Mouse (Mus musculus): Measurements from ENCODE around the gene Prss48. TPM values are rescaled to one million over a fixed set of nuclear protein-coding genes. Genes with fewer than 3 reads are reported as not detected.

Gene Prss48
- polyA plus RNA-seq, 1 experiment from 2014 or later: not detected

- H3K9ac ChIP-seq: no peak overlapping the region
- H3K4me2 ChIP-seq: no peak overlapping the region
- H3K27me3 ChIP-seq: no peaks in the 10 kb centered on the region
- ATAC-seq (ENCODE audit: low FRiP score): no peak
- no peak overlapping the region for H3K4me3 ChIP-seq (replicated peaks)
- 91% methylated on average over 12 of the region's 12 CpGs for whole genome bisulfite sequencing
- no peaks in the 10 kb centered on the region for H3K4me1 ChIP-seq
- H3K36me3 ChIP-seq (replicated peaks): no peaks in the 10 kb centered on the region
- H3K27ac ChIP-seq: no peak overlapping the region
- no peaks in the 10 kb centered on the region for H3K9me3 ChIP-seq
These were observed 21.9 kb upstream of the Prss48 start for GRCm38 (mm10) chr3:86024065-86024795.

GRCm38 (mm10) chr3:86021651-86022050, 19.4 kb upstream of the Prss48 start:
- Histone ChIP-seq H3K4me1 (no peaks in the 10 kb centered on the region), H3K9me3 (no peaks in the 10 kb centered on the region), H3K4me2 (no peak overlapping the region), H3K36me3 (replicated peaks) (no peaks in the 10 kb centered on the region), H3K27ac (no peak overlapping the region), H3K27me3 (no peaks in the 10 kb centered on the region), H3K4me3 (replicated peaks) (no peak overlapping the region), H3K9ac (no peak overlapping the region)
- no peak for ATAC-seq (ENCODE audit: low FRiP score)
- WGBS: 89% methylated on average over 4 of the region's 4 CpGs

GRCm38 (mm10) chr3:86020921-86021650, 18.8 kb upstream of the Prss48 start:
- Histone ChIP-seq H3K36me3 (replicated peaks) (no peaks in the 10 kb centered on the region), H3K27me3 (no peaks in the 10 kb centered on the region), H3K9ac (no peak overlapping the region), H3K4me2 (no peak overlapping the region), H3K4me1 (no peaks in the 10 kb centered on the region), H3K9me3 (no peaks in the 10 kb centered on the region), H3K27ac (no peak overlapping the region), H3K4me3 (replicated peaks) (no peak overlapping the region)
- WGBS: 92% methylated on average over 16 of the region's 16 CpGs
- ATAC-seq (ENCODE audit: low FRiP score): no peak

- no peaks in the 10 kb centered on the region for H3K27me3 ChIP-seq
- H3K9me3 ChIP-seq: no peaks in the 10 kb centered on the region
- H3K4me1 ChIP-seq: no peaks in the 10 kb centered on the region
- ATAC-seq (ENCODE audit: low FRiP score): peak; percentile 60; the same call in 1 of the 2 replicates
- no peak overlapping the region for H3K27ac ChIP-seq
- WGBS: 73% methylated on average over 8 of the region's 8 CpGs
- no peak overlapping the region for H3K4me2 ChIP-seq
- no peaks in the 10 kb centered on the region for H3K36me3 ChIP-seq (replicated peaks)
- H3K9ac ChIP-seq: no peak overlapping the region
- H3K4me3 ChIP-seq (replicated peaks): no peak overlapping the region
These were observed 15.2 kb upstream of the Prss48 start for GRCm38 (mm10) chr3:86017484-86017883.

GRCm38 (mm10) chr3:86016965-86017364, 14.7 kb upstream of the Prss48 start:
- no peak for ATAC-seq (ENCODE audit: low FRiP score)
- H3K4me1 ChIP-seq: no peaks in the 10 kb centered on the region
- H3K9ac ChIP-seq: no peak overlapping the region
- H3K4me3 ChIP-seq (replicated peaks): no peak overlapping the region
- no peaks in the 10 kb centered on the region for H3K27me3 ChIP-seq
- 97% methylated on average over 1 of the region's 1 CpGs for WGBS
- H3K36me3 ChIP-seq (replicated peaks): no peaks in the 10 kb centered on the region
- H3K9me3 ChIP-seq: no peaks in the 10 kb centered on the region
- no peak overlapping the region for H3K27ac ChIP-seq
- no peak overlapping the region for H3K4me2 ChIP-seq

- no peaks in the 10 kb centered on the region for H3K36me3 ChIP-seq (replicated peaks)
- 89% methylated on average over 10 of the region's 10 CpGs for WGBS
- no peak overlapping the region for H3K4me3 ChIP-seq (replicated peaks)
- H3K27ac ChIP-seq: no peak overlapping the region
- H3K4me1 ChIP-seq: no peaks in the 10 kb centered on the region
- no peak for ATAC-seq (ENCODE audit: low FRiP score)
- H3K9ac ChIP-seq: no peak overlapping the region
- H3K4me2 ChIP-seq: no peak overlapping the region
- no peaks in the 10 kb centered on the region for H3K9me3 ChIP-seq
- no peaks in the 10 kb centered on the region for H3K27me3 ChIP-seq
These were observed 11.5 kb upstream of the Prss48 start for GRCm38 (mm10) chr3:86013837-86014236.

GRCm38 (mm10) chr3:86011833-86012232, 9.5 kb upstream of the Prss48 start:
- Histone ChIP-seq H3K27me3 (no peaks in the 10 kb centered on the region), H3K9me3 (no peaks in the 10 kb centered on the region)
- 78% methylated on average over 3 of the region's 3 CpGs for WGBS

GRCm38 (mm10) chr3:86011373-86011772, 9.1 kb upstream of the Prss48 start:
- Histone ChIP-seq H3K9ac (no peak overlapping the region), H3K9me3 (no peaks in the 10 kb centered on the region), H3K27ac (no peak overlapping the region), H3K36me3 (replicated peaks) (no peaks in the 10 kb centered on the region), H3K4me2 (no peak overlapping the region), H3K27me3 (no peaks in the 10 kb centered on the region), H3K4me3 (replicated peaks) (no peak overlapping the region), H3K4me1 (no peaks in the 10 kb centered on the region)
- 89% methylated on average over 6 of the region's 6 CpGs for WGBS
- ATAC-seq (ENCODE audit: low FRiP score): no peak

More at GRCm38 (mm10) chr3:86011833-86012232, 9.5 kb upstream of the Prss48 start:
- no peak overlapping the region for H3K27ac ChIP-seq
- H3K4me1 ChIP-seq: no peaks in the 10 kb centered on the region
- no peak overlapping the region for H3K4me3 ChIP-seq (replicated peaks)
- H3K36me3 ChIP-seq (replicated peaks): no peaks in the 10 kb centered on the region
- H3K9ac ChIP-seq: no peak overlapping the region
- H3K4me2 ChIP-seq: no peak overlapping the region
- ATAC-seq (ENCODE audit: low FRiP score): no peak

GRCm38 (mm10) chr3:86010618-86011017, 8.3 kb upstream of the Prss48 start:
- no peak overlapping the region for H3K4me2 ChIP-seq
- WGBS: 73% methylated on average over 3 of the region's 3 CpGs
- H3K9me3 ChIP-seq: no peaks in the 10 kb centered on the region
- H3K36me3 ChIP-seq (replicated peaks): no peaks in the 10 kb centered on the region
- no peaks in the 10 kb centered on the region for H3K27me3 ChIP-seq
- ATAC-seq (ENCODE audit: low FRiP score): no peak
- no peak overlapping the region for H3K27ac ChIP-seq
- H3K9ac ChIP-seq: no peak overlapping the region
- no peak overlapping the region for H3K4me3 ChIP-seq (replicated peaks)
- no peaks in the 10 kb centered on the region for H3K4me1 ChIP-seq

GRCm38 (mm10) chr3:86004751-86005150, 2.5 kb upstream of the Prss48 start:
- WGBS: 90% methylated on average over 10 of the region's 10 CpGs

GRCm38 (mm10) chr3:86002940-86003339, 649 bp upstream of the Prss48 start:
- Histone ChIP-seq H3K4me2 (no peak overlapping the region), H3K27me3 (no peaks in the 10 kb centered on the region), H3K27ac (no peak overlapping the region), H3K4me1 (no peaks in the 10 kb centered on the region), H3K9me3 (0 out of 2 replicates have a peak, but pooled peaks cover 3% of the 10 kb centered on the region), H3K4me3 (replicated peaks) (no peak overlapping the region), H3K9ac (no peak overlapping the region), H3K36me3 (replicated peaks) (no peaks in the 10 kb centered on the region)
- ATAC-seq (ENCODE audit: low FRiP score): no peak
- 82% methylated on average over 5 of the region's 5 CpGs for WGBS

More at GRCm38 (mm10) chr3:86004751-86005150, 2.5 kb upstream of the Prss48 start:
- Histone ChIP-seq H3K36me3 (replicated peaks) (no peaks in the 10 kb centered on the region), H3K9ac (no peak overlapping the region), H3K4me1 (no peaks in the 10 kb centered on the region), H3K4me2 (no peak overlapping the region), H3K27ac (no peak overlapping the region), H3K27me3 (no peaks in the 10 kb centered on the region), H3K4me3 (replicated peaks) (no peak overlapping the region), H3K9me3 (0 out of 2 replicates have a peak, but pooled peaks cover 3% of the 10 kb centered on the region)
- no peak for ATAC-seq (ENCODE audit: low FRiP score)

- WGBS: 89% methylated on average over 3 of the region's 3 CpGs
- Histone ChIP-seq H3K4me3 (replicated peaks) (no peak overlapping the region), H3K4me1 (no peaks in the 10 kb centered on the region), H3K9me3 (0 out of 2 replicates have a peak, but pooled peaks cover 3% of the 10 kb centered on the region), H3K27me3 (no peaks in the 10 kb centered on the region), H3K27ac (no peak overlapping the region), H3K36me3 (replicated peaks) (no peaks in the 10 kb centered on the region), H3K9ac (no peak overlapping the region), H3K4me2 (no peak overlapping the region)
- ATAC-seq (ENCODE audit: low FRiP score): no peak
These were observed 1.0 kb downstream of the Prss48 start for GRCm38 (mm10) chr3:86001271-86001670.
